Mouse (Mus musculus) frontal cortex, adult (tissue): Measurements from ENCODE around the gene Lca5.

Source experiments
- ATAC-seq: cut with Nextera tagmentation; 2 replicates; pipeline ENCODE4 v1.9.2; 2017; ENCODE audit warnings: mild to moderate bottlenecking, moderate library complexity, mixed read lengths; ENCODE audit not compliant: low TSS enrichment

Gene Lca5

GRCm38 (mm10) chr9:83440392-83441357, at the start of gene Lca5:
Gene Lca5 (minus strand): TSS chr9:83441127.
- ATAC-seq, result peak; percentile 100

DNA sequence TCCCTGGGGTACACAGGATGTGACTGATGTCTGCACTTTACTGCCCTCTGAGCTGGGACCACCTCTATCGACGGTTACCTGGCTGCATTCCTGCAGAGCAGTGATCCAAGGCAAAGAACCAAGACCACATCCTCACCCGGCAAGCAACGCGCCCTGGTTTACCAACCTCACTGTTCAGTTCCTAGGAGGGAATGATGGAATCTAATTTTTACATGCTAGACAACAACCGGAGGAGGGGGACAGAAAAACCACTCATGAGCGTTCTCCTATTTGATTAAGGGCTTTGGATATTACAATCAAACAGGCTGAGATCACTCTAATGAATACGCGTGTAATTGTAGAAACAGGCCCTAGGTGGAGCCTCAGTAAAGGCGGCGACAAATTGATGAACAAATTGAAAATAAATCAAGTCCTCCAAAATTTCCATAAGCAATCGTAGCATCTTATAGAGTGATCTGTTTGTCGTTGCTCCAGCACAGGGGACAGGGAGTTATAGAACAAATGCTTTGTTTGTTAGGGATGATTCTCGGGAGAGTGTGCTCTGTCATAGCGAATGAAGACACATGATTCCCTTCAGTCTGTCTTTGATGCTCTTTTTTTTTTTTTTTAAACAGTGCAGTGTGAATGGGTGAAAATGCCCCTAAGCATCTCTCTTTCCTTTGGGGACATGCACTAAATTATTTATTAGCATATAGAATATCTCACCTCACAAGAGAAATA, 47.7 kb upstream of the Lca5 start:
- peak; percentile 79 for ATAC-seq

DNA sequence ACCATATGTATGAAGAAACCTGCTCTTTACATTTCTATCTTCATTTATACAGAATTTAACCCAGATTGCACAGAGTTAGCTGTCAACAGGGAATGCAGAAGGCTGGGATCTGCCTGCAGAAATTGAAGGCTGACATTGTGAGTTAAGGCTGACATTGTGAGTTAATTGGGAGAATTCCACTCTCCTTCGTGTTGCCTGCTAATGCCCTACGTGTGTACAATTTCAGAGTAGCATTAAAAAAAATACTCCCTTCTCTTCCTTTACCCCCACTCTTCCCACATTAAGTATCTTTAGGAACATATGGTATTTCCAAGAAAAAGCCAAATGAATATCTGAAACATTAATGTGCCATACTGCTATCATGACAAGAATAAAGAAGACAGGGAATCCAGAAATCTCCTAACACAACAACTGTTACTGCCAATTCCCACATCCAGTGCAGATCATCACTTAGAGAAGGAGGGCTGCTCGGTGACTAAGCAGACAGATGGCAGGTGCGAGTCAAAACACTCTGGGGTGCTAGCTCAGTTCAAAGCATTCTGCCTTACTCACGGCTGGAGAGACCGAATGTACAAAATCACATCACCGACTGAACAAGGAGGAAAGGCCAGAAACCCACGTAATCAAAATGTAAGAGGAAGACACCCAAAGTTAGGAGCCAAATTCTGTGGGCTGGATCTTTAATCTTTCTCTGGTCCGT, 47.0 kb upstream of the Lca5 start:
- peak; percentile 98 for ATAC-seq

DNA sequence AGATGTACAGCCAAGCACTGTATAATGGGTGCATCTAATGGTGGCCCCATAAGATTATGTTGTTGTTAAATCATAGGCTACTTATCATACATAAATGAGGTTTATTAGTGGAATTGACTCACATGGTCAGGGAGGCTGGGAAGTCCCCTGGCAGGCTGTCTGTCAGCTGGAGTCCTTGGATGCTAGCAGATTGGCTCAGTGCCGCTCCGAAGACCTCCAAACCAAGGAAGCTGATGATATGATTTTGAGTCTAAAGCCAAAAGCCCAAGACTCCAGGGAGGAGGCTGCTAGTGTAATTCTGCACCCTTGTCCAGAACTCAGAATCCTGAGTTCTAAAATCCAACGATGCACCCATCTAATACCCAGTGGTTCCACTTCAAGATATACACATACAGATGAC, 45.0 kb upstream of the Lca5 start:
- no peak for ATAC-seq

DNA sequence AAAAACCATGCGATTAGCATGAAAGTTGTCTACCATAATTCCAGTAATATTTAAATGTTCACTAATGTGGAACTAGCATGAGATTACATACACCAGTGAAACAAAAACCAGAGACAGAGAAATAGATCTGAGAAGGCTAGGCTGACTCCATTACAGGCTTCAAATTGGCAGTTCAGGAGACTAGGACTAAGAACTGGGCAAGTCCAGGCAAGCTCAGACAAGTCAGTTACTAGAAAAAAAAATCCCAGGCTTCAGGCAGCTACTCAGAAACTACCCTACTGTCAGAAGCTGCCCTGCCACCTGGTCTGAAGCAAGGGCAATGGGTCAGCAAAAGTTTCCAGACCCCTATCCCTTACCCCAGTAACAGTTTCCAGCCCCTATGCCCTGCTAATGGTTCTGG, 44.4 kb upstream of the Lca5 start:
- no peak for ATAC-seq

DNA sequence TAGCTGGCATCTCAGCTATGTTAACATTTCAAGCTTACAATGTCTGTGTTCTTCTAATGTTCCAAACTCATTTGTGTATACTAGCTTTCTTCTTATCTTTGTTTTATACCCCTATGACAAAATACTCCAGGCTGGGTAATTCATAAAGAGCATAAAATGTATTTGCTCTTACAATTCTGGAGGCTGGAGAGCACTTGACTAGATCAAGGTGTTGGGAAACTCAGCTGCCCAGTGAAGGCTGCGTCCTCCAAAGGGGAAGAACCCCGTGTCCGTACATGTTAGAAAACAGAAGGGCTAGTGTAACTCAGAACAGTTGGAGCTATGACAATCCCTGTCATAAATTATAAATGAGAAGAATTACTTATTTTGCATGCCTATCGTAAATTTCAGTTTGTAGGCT, 42.5 kb upstream of the Lca5 start:
- ATAC-seq, result no peak

DNA sequence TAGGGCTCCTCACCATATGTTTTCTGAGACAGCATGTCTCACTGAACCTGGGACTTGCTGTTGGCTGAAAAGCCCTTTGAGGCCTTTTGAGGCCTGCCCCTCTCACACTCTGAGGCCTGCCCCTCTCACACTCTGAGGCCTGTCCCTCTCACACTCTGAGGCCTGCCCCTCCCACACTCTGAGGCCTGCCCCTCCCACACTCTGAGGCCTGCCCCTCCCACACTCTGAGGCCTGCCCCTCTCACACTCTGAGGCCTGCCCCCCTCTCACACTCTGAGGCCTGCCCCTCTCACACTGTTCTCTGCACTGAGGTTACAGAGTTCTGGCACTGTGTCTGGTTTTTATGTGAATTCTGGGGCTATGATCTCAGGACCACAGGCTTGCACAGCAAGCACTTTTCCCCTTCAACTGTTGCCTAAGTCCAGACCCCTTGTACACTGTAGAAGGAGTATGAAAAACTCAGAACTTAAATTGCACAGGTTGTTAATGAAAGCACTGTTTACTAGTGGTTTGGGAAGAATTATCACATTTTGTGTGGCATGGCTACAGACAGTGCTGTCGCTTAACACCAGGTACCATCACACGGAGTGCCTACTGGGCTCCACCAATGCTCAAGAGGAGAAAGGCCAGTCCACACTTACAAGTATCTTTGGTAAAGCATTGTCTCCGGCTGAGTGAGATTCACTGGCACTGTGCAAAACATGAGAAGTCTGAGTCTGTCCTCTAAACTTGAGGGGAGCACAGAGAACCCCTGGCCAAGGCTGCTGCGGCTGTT, 41.4 kb upstream of the Lca5 start:
- ATAC-seq, result no peak

DNA sequence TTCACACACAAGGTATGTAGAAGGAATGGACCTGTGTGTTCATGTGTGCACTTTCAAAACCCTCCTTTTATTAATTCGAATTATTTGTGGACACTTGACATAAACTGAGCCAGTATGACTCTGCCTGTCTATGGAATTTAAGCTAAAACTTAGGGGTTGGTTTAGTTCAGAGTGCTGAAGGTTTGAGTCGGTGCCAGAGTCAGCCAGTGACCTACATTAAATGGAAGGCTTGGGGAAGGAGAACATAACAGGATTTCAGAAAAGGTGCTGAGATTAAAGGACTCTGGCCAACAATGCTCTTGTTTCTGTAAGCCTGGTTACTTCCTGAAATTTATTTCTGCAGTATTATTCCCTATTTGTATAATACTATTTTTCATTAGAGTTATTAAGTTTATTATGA, 28.9 kb upstream of the Lca5 start:
- no peak for ATAC-seq

- peak; percentile 90 for ATAC-seq
Measured at GRCm38 (mm10) chr9:83447771-83448170, 6.8 kb upstream of the Lca5 start.

DNA sequence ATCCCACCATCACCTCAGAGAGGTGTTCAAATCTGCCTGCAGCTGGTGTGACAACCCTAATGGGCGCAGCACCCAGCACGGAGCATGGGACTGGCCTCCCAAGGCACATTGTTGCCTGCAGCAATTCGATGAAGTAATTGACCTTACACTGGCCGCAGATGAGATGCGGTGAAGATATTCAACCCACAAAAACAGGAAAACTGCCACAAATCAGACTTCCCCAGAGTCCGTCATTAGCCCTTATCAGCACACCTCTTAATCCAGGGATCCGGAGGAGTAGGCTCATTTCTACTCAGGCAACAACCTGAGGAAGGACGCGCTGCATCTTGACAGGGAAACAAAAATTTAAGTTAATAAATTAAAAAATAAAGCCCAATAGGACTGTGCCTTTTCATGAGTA, 6.2 kb upstream of the Lca5 start:
- ATAC-seq, result no peak

- ATAC-seq, result no peak
Measured at GRCm38 (mm10) chr9:83437621-83438020, 3.3 kb downstream of the Lca5 start.

DNA sequence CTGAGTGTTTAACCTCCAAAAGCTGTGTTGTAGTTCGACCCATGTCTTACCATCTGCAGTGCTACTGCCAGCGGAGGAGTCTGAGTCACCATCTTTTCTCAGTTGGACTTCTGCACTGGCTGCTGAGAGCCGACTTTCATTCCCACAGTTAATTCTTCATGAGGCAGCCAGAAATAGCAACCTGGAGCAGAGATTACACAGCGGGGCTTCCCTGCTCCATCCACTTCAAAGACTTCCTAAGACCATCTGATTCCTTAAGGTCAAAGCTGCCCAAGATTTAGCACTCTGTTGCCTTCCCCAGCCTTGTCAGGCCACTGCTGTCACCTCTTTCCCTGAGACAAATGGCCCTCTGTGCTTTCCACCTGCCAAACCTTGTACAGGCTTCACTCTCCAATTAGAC, 6.4 kb downstream of the Lca5 start:
- ATAC-seq, result peak; percentile 97

DNA sequence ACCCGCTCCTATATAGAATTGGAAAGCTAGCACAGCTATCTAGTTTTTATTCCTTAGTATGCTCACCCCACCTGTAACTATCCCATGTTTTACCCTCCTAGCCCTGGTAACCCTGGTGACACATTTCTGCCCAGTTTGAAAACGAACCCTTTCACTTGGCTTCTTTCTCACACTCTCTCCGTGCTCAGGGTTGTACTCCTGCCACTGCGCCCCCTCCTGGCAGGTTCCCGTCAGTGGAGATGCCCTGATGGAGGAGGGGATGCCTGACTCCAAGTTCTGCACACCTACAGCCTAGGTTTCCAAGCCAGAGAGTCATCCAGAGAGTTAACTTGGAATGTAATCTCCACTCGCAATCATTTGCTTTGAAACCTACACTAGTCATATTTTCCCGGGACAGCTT, 7.3 kb downstream of the Lca5 start:
- ATAC-seq, result no peak

DNA sequence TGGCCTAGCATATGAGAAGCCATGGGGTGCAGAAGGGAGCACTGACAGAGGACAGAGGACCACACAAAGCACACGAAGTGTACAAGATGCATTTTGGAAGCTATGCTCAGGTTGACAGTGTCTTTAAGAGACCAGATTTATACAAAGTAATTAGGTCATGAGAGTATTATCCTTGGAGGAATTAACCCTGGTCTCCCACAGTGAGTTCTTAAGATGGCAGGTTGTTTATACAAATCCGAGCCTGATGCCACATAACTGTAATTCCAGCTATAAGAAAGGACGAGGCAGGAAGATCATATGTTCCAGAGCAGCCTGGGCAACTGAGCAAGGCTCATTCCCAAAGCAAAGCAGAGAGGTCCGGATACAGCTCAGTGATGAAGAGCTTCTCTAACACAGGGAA, 13.0 kb downstream of the Lca5 start:
- ATAC-seq, result no peak

DNA sequence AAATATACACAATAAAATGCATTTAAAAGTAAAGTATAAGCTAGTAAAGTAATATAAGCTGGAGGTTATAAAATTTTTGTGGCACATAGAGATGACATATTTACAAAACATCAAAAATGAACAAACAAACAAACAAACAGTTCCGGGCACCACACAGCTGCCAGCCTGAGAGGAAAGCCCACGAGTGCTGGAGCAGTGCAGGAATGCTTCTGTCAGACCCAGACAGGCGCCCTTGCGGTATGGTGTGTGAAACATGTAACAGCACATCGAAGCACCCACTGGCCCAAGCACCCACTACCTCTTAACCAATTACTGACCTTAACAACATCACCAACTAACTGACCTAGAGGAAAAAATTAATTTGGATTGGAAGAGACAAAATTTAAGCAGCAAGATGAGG, 22.0 kb downstream of the Lca5 start:
- ATAC-seq, result no peak

- peak; percentile 79 for ATAC-seq
Measured at GRCm38 (mm10) chr9:83413046-83413445, 27.9 kb downstream of the Lca5 start.

- no peak for ATAC-seq
Measured at GRCm38 (mm10) chr9:83405150-83405549, 35.8 kb downstream of the Lca5 start.

- no peak for ATAC-seq
Measured at GRCm38 (mm10) chr9:83400783-83401182, 40.1 kb downstream of the Lca5 start.

DNA sequence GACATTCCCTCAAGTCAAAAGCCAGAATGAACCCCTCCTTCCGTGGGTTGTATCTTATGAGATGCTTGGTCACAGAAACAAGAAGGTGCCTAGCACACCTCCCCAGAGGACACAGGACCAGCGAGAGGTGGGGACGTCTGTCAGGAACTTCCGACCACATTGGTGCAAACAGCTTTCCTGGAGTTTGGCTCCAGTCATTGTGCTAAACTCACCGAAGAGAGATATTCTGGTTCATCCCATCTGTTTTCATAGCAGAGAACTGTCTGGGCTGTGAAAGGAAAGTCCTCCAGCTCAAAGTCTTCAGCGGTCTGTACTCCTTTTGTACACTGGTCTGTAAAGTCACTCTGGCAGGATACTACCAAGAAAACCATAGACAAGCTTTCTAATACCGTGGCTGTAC, 41.5 kb downstream of the Lca5 start:
- peak; percentile 95 for ATAC-seq

DNA sequence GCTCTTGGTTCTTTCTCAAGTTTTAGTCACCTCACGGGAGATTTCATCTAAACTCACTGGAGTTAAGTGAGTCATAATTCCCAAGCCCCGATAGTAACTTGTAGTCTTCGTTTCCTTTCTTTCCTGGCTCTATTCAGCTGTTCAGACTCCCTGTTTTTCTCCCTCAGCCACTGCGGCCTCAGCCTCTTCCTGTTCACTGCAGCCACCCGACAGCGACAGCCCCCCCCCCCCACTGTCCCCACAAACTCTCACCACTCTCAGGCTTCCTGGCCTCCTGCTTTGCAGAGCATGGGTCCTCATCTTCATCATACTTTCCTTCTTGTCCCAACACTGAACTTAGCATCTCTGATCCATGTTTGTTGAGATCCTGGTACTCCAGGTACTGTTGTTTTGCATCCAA, 42.7 kb downstream of the Lca5 start:
- ATAC-seq, result no peak

GRCm38 (mm10) chr9:83395456-83395855, 45.5 kb downstream of the Lca5 start:
- no peak for ATAC-seq

DNA sequence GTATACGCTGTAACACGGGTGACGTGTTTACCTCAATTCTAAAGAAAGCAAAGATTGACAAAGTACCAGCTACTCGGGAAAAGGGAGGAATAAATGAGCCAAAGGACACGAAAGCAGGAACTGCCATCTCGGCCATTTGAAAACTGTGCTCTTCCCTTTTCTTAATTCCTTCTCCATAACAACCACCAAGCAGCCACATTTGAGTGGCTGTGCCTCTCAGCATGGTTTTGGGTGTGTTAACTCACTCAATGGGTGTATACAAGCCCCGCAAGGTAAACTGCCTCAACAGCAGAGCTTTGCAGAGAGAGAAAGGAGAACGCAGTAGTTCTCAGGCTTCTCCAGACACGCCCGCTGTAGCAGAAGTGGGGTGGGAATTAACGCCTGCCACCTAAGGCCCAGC, 48.9 kb downstream of the Lca5 start:
- ATAC-seq, result no peak
